Mouse (Mus musculus) heart, embryonic 16.5 days (tissue): ENCODE measurements at regions not wholly inside any gene's neighbourhood (a gene's known extent, or its start where the extent isn't known, plus 50 kb on each side); places are given as distances from the start of the nearest gene placed in this dataset.

Source experiments
- ATAC-seq: fragments of 200-750 bp; cut with Nextera tagmentation; replicated peaks from 2 replicates; pipeline ENCODE4 v1.8.0; 2017; ENCODE audit warnings: moderate number of reproducible peaks; ENCODE audit not compliant: insufficient read depth, low FRiP score; ENCODE audit errors: extremely low read depth
- H3K27ac ChIP-seq: fragments of 300-500 bp; sonication (generic); 2 replicates; pipeline ENCODE4 v1.5.1; 2014; ENCODE audit warnings: mild to moderate bottlenecking, low read length, control low read depth, moderate library complexity
- H3K27me3 ChIP-seq: fragments of 300-500 bp; sonication (generic); 2 replicates; pipeline ENCODE4 v1.6.1; 2014; ENCODE audit warnings: low read length, mixed read lengths; ENCODE audit not compliant: control insufficient read depth, insufficient read depth
- H3K36me3 ChIP-seq: fragments of 300-500 bp; sonication (generic); 2 replicates; pipeline ENCODE4 v1.6.1; 2014; ENCODE audit not compliant: control insufficient read depth, insufficient read depth
- H3K4me1 ChIP-seq: fragments of 300-500 bp; sonication (generic); 2 replicates; pipeline ENCODE4 v1.6.1; 2014; ENCODE audit warnings: low read length, mixed read lengths; ENCODE audit not compliant: control insufficient read depth, insufficient read depth
- H3K4me2 ChIP-seq: fragments of 300-500 bp; sonication (generic); 2 replicates; pipeline ENCODE4 v1.6.1; 2014; ENCODE audit warnings: low read depth, mild to moderate bottlenecking, control low read depth, low read length
- H3K4me3 ChIP-seq: fragments of 300-500 bp; sonication (generic); 2 replicates; pipeline ENCODE4 v1.5.1; 2014; ENCODE audit warnings: mild to moderate bottlenecking, control low read depth, low read length
- H3K9ac ChIP-seq: fragments of 300-500 bp; sonication (generic); 2 replicates; pipeline ENCODE4 v1.6.1; 2014; ENCODE audit warnings: low read length, control low read depth
- H3K9me3 ChIP-seq: fragments of 300-500 bp; sonication (generic); replicated peaks from 2 replicates; pipeline ENCODE4 v1.6.1; 2016; ENCODE audit warnings: low read length; ENCODE audit not compliant: control insufficient read depth
- WGBS: fragments of 180-500 bp; shearing (Covaris S2); extraction: QIAGEN DNeasy Blood & Tissue Kit; methylation state at CpG from one replicate; pipeline ENCODE4 v1.1.7; 2014; 5-methylcytosine and 5-hydroxymethylcytosine counted together

DNA sequence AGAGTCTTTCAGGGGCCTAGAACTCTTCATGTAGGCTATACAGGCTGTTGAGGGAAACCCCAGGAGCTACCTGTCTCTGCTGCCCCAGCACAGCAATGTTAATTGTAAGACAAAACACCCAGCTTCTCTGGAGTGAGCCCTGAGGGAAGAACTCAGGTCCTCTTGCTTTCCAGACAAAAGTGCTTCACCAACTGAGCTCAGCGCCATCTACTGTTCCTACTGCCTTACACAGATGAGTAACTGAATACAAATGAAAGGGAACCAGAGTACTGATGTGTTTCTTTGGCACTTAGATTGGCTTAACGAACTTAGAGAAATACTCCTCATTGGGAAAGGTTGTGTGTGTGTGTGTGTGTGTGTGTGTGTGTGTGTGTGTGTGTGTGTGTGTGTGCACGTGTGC, 603.1 kb upstream of the Hs6st1 start:
- Histone ChIP-seq H3K36me3 (no peaks in the 10 kb centered on the region), H3K27ac (no peak overlapping the region), H3K4me1 (no peaks in the 10 kb centered on the region), H3K4me2 (no peak overlapping the region), H3K4me3 (no peak overlapping the region), H3K27me3 (no peaks in the 10 kb centered on the region), H3K9ac (no peak overlapping the region), H3K9me3 (no peaks in the 10 kb centered on the region)
- WGBS, result 46% methylated on average over 3 of the region's 3 CpGs
- no peak for ATAC-seq

DNA sequence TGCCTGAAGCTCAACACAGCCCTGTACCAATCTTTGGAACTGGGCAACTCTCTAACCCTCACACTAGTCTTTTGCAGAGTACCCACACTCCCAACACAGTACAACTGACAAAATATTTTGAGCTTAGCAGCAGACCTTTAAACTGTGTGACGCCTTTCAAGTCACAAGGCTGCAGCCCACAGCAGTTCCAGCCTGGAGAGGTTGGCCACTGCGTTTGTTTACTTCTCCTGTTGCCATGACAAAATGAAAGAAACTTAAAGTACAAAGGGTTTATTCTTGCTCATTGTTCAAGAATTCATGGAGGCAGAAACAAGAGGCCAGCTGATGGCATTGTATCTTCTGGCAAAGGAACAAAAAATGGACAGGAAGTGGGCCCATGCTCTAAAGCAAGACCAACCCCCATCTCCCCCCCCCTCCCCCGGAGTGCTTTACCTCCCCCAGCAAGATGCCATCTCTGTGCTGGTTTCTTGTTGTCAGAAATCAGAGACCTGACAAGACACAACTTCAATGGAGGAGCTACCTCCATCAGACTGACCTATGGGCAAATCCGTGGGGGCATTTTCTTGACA, 598.9 kb upstream of the Hs6st1 start:
- no peak overlapping the region for H3K9ac ChIP-seq
- H3K36me3 ChIP-seq, result no peaks in the 10 kb centered on the region
- no peak overlapping the region for H3K4me2 ChIP-seq
- no peaks in the 10 kb centered on the region for H3K4me1 ChIP-seq
- no peak for ATAC-seq
- peaks cover 5% of the 10 kb centered on the region; the same call in 1 of the 2 replicates for H3K9me3 ChIP-seq
- H3K27ac ChIP-seq, result no peak overlapping the region
- no peaks in the 10 kb centered on the region for H3K27me3 ChIP-seq
- 64% methylated on average over 4 of the region's 4 CpGs for WGBS
- no peak overlapping the region for H3K4me3 ChIP-seq

DNA sequence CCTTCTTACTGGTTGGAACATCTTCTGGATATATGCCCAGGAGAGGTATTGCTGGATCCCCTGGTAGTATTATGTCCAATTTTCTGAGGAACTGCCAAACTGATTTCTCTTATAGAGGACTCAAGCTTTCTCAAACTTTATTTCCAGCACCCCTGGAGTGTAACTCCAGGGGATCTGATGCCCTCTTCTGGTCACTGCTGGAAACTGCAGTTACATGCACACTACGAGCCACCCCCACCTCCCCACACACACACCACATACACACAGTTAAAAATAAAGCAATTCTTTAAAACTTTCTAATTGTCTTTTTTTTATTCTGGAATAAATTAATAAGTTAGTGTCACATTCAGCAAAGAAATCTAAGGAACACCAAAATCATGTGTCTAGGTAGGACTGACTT, 589.9 kb upstream of the Hs6st1 start:
- no peaks in the 10 kb centered on the region for H3K27me3 ChIP-seq
- ATAC-seq, result no peak
- no peaks in the 10 kb centered on the region for H3K36me3 ChIP-seq
- 85% methylated on average over 1 of the region's 1 CpGs for WGBS
- H3K9ac ChIP-seq, result no peak overlapping the region
- H3K4me3 ChIP-seq, result no peak overlapping the region
- no peak overlapping the region for H3K27ac ChIP-seq
- H3K9me3 ChIP-seq, result peaks cover 3% of the 10 kb centered on the region; the same call in 1 of the 2 replicates
- H3K4me2 ChIP-seq, result no peak overlapping the region
- no peaks in the 10 kb centered on the region for H3K4me1 ChIP-seq

DNA sequence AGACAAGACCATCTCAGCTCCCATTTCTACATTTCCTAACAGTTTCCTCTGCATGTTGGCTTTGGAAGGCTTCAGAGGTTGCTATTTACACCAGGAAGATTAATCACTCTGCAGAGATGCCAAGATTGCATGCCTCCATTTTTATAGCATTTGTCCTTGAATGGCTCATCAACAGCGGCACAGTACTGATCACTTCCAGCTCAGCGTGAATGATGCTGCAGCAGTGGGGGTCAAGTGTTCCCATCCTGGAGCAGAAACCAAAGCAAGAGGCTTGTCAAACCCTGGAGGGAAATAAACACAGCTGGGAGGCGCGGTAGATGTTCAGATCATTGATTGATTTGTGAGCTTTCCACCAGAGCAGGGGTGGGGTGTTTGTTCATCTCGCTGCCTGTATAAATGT, 572.2 kb upstream of the Hs6st1 start:
- H3K9me3 ChIP-seq, result no peaks in the 10 kb centered on the region
- no peak overlapping the region for H3K27ac ChIP-seq
- ATAC-seq, result no peak
- WGBS, result 61% methylated on average over 5 of the region's 5 CpGs
- H3K36me3 ChIP-seq, result no peaks in the 10 kb centered on the region
- no peak overlapping the region for H3K4me2 ChIP-seq
- H3K4me1 ChIP-seq, result no peaks in the 10 kb centered on the region
- H3K4me3 ChIP-seq, result no peak overlapping the region
- H3K27me3 ChIP-seq, result no peaks in the 10 kb centered on the region
- H3K9ac ChIP-seq, result no peak overlapping the region

DNA sequence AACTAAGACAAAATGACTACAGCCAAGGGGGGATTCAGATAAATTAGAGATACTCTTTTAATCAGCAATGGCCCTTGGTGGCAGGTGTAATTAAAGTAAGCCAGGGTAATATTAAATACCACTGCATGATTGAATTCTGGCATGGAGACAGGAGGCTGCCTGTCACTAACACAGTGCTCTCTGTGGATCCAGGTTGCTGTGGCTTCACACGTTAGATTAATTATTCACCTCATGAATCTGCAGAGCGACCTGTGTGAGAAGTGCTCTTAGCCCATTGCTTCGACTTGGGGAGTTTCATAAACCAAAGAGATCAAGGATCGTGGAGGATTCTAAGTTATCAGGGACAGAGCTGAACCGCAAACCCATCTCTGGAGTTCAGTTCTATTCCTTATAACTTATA, 545.2 kb upstream of the Hs6st1 start:
- Histone ChIP-seq H3K27me3 (no peaks in the 10 kb centered on the region), H3K4me3 (no peak overlapping the region), H3K27ac (no peak overlapping the region), H3K9ac (no peak overlapping the region), H3K9me3 (no peaks in the 10 kb centered on the region), H3K4me2 (no peak overlapping the region), H3K4me1 (no peaks in the 10 kb centered on the region), H3K36me3 (no peaks in the 10 kb centered on the region)
- WGBS, result 81% methylated on average over 5 of the region's 5 CpGs
- ATAC-seq, result no peak

DNA sequence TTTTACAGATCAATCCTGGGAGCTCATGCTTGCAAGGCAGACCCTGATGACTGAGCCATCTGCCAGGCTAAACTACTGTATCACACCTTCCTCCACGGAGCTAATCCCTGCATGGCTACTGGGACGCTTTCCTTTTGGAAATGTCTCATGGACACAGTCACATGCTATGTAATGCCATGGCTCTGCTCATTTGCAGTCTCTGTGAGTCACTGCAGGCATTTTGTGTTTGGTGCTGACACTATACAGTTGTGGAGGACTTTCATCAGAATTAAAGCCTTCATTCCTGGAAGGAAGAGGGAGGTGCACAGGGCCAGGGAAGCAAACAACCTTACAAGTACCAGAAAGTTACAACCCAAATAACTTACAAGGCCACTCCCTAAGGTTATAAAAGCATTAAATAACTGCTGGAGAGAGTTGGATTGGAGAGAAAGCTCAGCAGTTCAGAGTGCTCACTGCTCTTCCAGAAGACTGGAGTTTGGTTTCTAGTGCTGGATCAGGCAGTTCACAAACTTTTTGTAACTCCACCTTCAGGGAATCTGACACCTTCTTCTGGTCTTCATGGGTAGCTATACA, 544.3 kb upstream of the Hs6st1 start:
- Histone ChIP-seq H3K36me3 (no peaks in the 10 kb centered on the region), H3K9me3 (no peaks in the 10 kb centered on the region), H3K4me1 (no peaks in the 10 kb centered on the region), H3K27me3 (no peaks in the 10 kb centered on the region), H3K27ac (no peak overlapping the region), H3K4me3 (no peak overlapping the region), H3K9ac (no peak overlapping the region), H3K4me2 (no peak overlapping the region)
- 65% methylated on average over 2 of the region's 2 CpGs for WGBS
- ATAC-seq, result no peak

DNA sequence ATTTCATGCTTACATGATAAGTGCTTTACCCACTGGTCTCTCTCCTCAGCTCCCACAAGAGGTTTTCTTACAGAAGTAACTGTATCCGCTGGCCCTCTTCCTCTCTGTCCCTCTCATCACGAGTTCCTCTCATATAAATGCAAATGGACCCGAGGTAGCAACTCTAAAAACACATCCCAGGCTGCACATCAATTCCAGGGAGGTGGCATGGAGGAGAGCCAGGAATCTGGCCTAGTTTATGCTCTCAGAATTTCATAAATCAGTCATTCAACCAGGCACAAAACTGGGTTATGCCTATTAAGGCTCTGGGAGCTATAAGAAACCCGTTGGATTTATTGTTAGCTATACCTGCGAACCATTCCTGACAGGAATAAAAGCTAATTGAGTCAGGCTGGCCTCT, 543.4 kb upstream of the Hs6st1 start:
- Histone ChIP-seq H3K4me1 (no peaks in the 10 kb centered on the region), H3K9me3 (no peaks in the 10 kb centered on the region), H3K27me3 (no peaks in the 10 kb centered on the region), H3K4me2 (no peak overlapping the region), H3K4me3 (no peak overlapping the region), H3K36me3 (no peaks in the 10 kb centered on the region), H3K27ac (no peak overlapping the region), H3K9ac (no peak overlapping the region)
- no peak for ATAC-seq
- WGBS, result 65% methylated on average over 5 of the region's 5 CpGs

DNA sequence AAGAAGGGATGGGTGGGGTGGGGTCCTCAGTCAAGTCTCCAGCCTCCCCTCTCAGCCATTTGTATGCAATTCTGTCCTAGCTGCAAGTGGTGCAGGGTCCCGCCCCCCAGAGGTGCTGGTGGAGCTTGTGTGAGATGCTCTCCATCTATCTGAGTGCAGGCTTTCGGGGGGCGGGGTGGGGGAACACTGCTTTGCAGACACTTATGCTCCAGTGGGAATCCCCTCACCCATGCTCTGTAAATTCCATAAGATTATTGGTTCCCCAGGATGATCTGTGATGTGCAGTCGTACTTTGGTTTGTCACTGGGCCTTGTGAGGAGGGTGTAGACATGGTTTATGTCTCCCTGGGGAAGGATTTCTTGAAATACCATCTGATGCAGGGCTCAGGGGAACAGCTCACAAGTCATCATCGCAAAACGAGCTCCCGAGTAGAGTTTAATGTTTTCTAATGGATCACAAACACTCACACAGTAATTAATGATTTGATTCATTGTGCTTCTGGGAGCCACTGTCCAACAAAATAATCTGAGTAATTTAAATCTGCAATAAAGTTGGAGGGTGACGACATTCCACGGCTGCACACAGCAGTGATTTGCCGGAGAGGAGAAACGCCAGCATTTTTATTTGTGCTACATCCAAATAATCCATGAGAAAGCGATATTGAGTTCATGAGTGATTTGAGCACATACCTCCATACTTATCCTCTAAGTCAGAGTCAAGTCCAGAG, 540.3 kb upstream of the Hs6st1 start:
- Histone ChIP-seq H3K27me3 (no peaks in the 10 kb centered on the region), H3K4me2 (no peak overlapping the region), H3K9me3 (no peaks in the 10 kb centered on the region), H3K4me3 (no peak overlapping the region), H3K9ac (no peak overlapping the region), H3K27ac (no peak overlapping the region), H3K4me1 (no peaks in the 10 kb centered on the region), H3K36me3 (no peaks in the 10 kb centered on the region)
- no peak for ATAC-seq
- WGBS, result 68% methylated on average over 12 of the region's 12 CpGs

DNA sequence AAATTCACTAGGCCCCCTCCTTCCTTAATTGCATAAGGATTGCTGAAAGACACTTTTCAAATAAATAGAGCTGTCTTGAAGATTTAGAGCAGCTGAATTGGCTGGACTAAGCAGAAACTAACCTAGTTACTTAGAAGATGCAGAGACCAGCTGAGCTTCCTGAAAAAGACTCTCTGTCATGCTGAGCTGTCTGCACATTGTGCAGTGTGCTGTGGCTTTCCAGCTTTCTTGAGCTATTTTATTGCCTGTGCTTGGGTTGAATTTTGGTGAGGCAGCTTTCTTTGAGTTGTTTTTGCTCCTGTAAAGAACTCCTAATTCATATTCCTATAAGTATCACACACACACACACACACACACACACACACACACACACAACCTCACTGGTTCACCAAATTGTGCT, 532.7 kb upstream of the Hs6st1 start:
- no peak overlapping the region for H3K4me2 ChIP-seq
- no peak overlapping the region for H3K9ac ChIP-seq
- H3K4me1 ChIP-seq, result no peaks in the 10 kb centered on the region
- no peaks in the 10 kb centered on the region; the same call in 1 of the 2 replicates for H3K9me3 ChIP-seq
- ATAC-seq, result no peak
- H3K27me3 ChIP-seq, result no peaks in the 10 kb centered on the region
- no peaks in the 10 kb centered on the region for H3K36me3 ChIP-seq
- H3K4me3 ChIP-seq, result no peak overlapping the region
- no peak overlapping the region for H3K27ac ChIP-seq
